Mouse (Mus musculus): ENCODE results near the gene Urod. TPM values are rescaled to one million over a fixed set of nuclear protein-coding genes. Genes with fewer than 3 reads are reported as not detected.

The Urod gene
- polyA plus RNA-seq, 1 experiment: 54.6 TPM

DNA sequence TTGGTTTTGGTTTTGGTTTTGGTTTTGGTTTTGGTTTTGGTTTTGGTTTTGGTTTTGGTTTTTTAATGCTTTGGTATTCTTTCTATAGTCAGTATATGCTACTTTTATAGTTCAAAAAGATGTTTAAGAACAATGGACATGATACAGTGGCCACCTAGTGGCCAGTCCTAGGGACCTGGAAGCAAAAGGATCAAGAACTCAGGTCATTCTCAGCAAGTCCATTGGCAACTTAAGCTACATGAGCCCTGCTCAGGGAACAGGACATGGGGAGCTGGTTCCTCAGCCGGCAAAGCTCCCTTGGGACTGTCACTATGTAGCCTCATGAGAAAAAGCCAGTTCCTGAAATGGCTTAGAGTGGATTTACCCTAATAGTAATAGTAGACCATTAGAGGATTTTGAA is 42.6 kb downstream of the Urod start:
- no peaks in the 10 kb centered on the region for H3K4me1 ChIP-seq (ENCODE audit: control insufficient read depth, insufficient read depth, low read length)
- H3K4me3 ChIP-seq (ENCODE audit: insufficient read depth, low read length): no peak overlapping the region
- H3K27ac ChIP-seq (ENCODE audit: insufficient read depth, low read length): no peak overlapping the region
- no peak for TF ChIP-seq POLR2A (IDR thresholded peaks at IDR 0.05; ENCODE audit: low read depth, low read length)
- no peak for TF ChIP-seq CTCF (IDR thresholded peaks at IDR 0.05; ENCODE audit: borderline replicate concordance, insufficient read depth, low read length)

DNA sequence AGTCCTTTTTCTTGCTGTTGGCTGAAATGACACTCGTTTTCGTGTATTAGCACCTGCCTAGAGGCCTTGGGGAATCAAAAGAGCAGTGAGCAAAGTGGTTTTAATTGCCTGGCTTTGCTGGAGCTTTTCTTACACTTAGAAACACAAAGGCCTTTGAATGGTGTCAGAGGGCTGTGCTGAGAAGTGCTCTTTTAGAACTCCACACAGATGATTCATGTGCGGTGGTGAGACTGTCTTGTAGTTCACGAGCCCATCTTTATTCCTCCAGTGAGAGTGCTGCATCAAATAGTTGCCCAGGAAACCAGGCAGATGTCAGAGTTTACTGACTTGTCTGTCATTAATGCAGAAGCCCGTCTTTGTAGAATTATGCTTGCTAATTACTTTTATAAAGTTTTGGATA is 50.2 kb downstream of the Urod start:
- TF ChIP-seq POLR2A (IDR thresholded peaks at IDR 0.05; ENCODE audit: low read depth, low read length) (no peak), CTCF (IDR thresholded peaks at IDR 0.05; ENCODE audit: borderline replicate concordance, insufficient read depth, low read length) (no peak)
- Histone ChIP-seq H3K4me3 (ENCODE audit: insufficient read depth, low read length) (no peak overlapping the region), H3K4me1 (ENCODE audit: control insufficient read depth, insufficient read depth, low read length) (no peaks in the 10 kb centered on the region), H3K27ac (ENCODE audit: insufficient read depth, low read length) (no peak overlapping the region)

DNA sequence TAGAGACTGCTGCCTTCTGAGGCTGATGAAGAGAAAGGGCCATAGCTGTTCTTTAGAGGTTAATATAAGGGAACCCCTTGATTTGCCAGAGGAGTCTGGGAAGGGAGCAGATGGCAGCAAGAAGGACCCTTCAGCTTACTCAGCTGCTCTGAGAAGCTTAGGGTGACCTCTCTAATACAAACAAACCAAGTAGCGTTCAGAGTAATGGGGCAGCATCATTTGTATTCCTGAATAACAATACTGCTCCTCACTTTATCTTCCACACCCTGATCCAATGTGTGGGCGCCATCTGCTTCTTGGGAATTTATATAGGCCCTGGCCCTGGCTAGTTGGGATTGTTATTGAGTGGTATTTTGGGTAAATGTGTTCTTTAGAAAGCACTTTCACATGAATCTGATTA is 51.5 kb downstream of the Urod start:
- TF ChIP-seq POLR2A (IDR thresholded peaks at IDR 0.05; ENCODE audit: low read depth, low read length) (no peak), CTCF (IDR thresholded peaks at IDR 0.05; ENCODE audit: borderline replicate concordance, insufficient read depth, low read length) (no peak)
- Histone ChIP-seq H3K4me1 (ENCODE audit: control insufficient read depth, insufficient read depth, low read length) (no peaks in the 10 kb centered on the region), H3K4me3 (ENCODE audit: insufficient read depth, low read length) (no peak overlapping the region), H3K27ac (ENCODE audit: insufficient read depth, low read length) (no peak overlapping the region)

Other genes starting within 250 kb of the Urod start
- 18.4 and 18.6 TPM in 2 replicates for gene Toe1, start 186.8 kb downstream of the Urod start, polyA plus RNA-seq (2011; ENCODE audit: insufficient read length, low read depth, missing spikeins)
- gene Mutyh, start 186.7 kb downstream of the Urod start, polyA plus RNA-seq (2011; ENCODE audit: insufficient read length, low read depth, missing spikeins): 4.7 and 9.2 TPM in 2 replicates
- gene Hpdl, start 172.7 kb downstream of the Urod start, polyA plus RNA-seq (2011; ENCODE audit: insufficient read length, low read depth, missing spikeins): 0.39 TPM in 1 of 2 replicates, not detected in the other
- gene Zswim5, start 117.0 kb downstream of the Urod start, polyA plus RNA-seq (2011; ENCODE audit: insufficient read length, low read depth, missing spikeins): not detected in 2 replicates
- gene Hectd3, start 904 bp upstream of the Urod start, polyA plus RNA-seq (2011; ENCODE audit: insufficient read length, low read depth, missing spikeins): 10.1 and 10.2 TPM in 2 replicates
- gene Eif2b3, start 25.0 kb upstream of the Urod start, polyA plus RNA-seq (2011; ENCODE audit: insufficient read length, low read depth, missing spikeins): 34.1 and 37.9 TPM in 2 replicates
- gene Ptch2, start 101.7 kb upstream of the Urod start, polyA plus RNA-seq (2011; ENCODE audit: insufficient read length, low read depth, missing spikeins): not detected in 2 replicates
- gene Btbd19, start 131.3 kb upstream of the Urod start, polyA plus RNA-seq (2011; ENCODE audit: insufficient read length, low read depth, missing spikeins): 42.1 and 57.8 TPM in 2 replicates
- gene Tctex1d4, start 132.4 kb upstream of the Urod start, polyA plus RNA-seq (2011; ENCODE audit: insufficient read length, low read depth, missing spikeins): not detected in 2 replicates
- 10.6 and 15.4 TPM in 2 replicates for gene Plk3, start 139.6 kb upstream of the Urod start, polyA plus RNA-seq (2011; ENCODE audit: insufficient read length, low read depth, missing spikeins)
- gene Rps8, start 161.8 kb upstream of the Urod start, polyA plus RNA-seq (2011; ENCODE audit: insufficient read length, low read depth, missing spikeins): 1,876 and 2,108 TPM in 2 replicates
- 25.2 and 33.6 TPM in 2 replicates for gene Kif2c, start 188.2 kb upstream of the Urod start, polyA plus RNA-seq (2011; ENCODE audit: insufficient read length, low read depth, missing spikeins)

Data from embryonic fibroblast, embryonic 13.5 days (primary cell).